Mouse (Mus musculus) right cerebral cortex, postnatal 36 days (tissue): Measurements from ENCODE around the gene Tcl1b4.

Experiments
- DNase-seq, 2 experiments: peaks; one replicate each; pipeline ENCODE4 v3.0.0; 2022; ENCODE audit warnings: low spot score in 2 of 2, mixed read lengths in 1 of 2

Gene Tcl1b4

GRCm38 (mm10) chr12:105248763-105249233 is 47.0 kb downstream of the Tcl1b4 start:
- no peak for DNase-seq

GRCm38 (mm10) chr12:105253796-105254195 is 52.0 kb downstream of the Tcl1b4 start:
- DNase-seq = no peak
